Mouse (Mus musculus): ENCODE results near the gene Gm44503.

GRCm38 (mm10) chr9:73049833-73050232 is 91.2 kb downstream of the Gm44503 start:
- TF ChIP-seq CTCF (IDR thresholded peaks at IDR 0.05; ENCODE audit: low read depth) (no peak), EP300 (optimal IDR thresholded peaks at IDR 0.05) (no peak)
